Mouse (Mus musculus): ENCODE measurements at regions not wholly inside any gene's neighbourhood (a gene's known extent, or its start where the extent isn't known, plus 50 kb on each side); places are given as distances from the start of the nearest gene placed in this dataset.
A peak's percentile ranks its signal among the peaks of the same experiment; 100 is the strongest.

DNA sequence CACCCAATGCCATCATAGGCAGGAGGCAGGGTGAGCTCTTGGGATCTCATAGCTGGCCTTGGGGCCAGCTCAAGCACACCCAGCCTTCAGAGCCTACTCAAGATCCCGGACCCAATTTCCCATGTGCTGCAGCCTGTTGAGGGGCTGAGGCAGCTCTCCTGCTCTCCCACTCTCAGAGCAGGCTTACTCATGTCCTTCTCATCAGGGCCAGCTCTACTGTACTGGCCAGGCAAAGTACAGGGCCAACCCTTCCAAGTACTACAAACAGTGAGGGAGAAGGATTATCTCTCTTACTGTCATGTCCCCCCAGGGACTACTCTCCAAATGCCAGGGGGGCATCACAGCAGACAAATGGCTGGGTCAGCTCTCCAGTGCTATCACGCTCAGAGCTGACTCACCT lies 1169.8 kb downstream of the Pcdh18 start:
- ATAC-seq (ENCODE audit: insufficient read depth): no peak
- no peak overlapping the region for H3K9ac ChIP-seq (replicated peaks)
- 70% methylated on average over 2 of the region's 2 CpGs for WGBS (ENCODE audit: insufficient replicate concordance)
- H3K4me2 ChIP-seq (ENCODE audit: low read depth): no peak overlapping the region
- no peaks in the 10 kb centered on the region for H3K9me3 ChIP-seq (ENCODE audit: control insufficient read depth, low read length)
- no peaks in the 10 kb centered on the region for H3K36me3 ChIP-seq (replicated peaks; ENCODE audit: control insufficient read depth, insufficient read depth, low read depth)
- H3K27me3 ChIP-seq (ENCODE audit: control insufficient read depth, insufficient read depth, low read length): no peaks in the 10 kb centered on the region
- no peak overlapping the region for H3K27ac ChIP-seq
- no peak overlapping the region for H3K4me3 ChIP-seq (ENCODE audit: insufficient read depth in 1 of 2, low read depth in 2 of 2, low read length in 2 of 2)
- TF ChIP-seq EP300 (IDR thresholded peaks at IDR 0.05; ENCODE audit: low read depth): no peak
- TF ChIP-seq CTCF (IDR thresholded peaks at IDR 0.05; ENCODE audit: low read depth): no peak
- H3K4me1 ChIP-seq (replicated peaks; ENCODE audit: control insufficient read depth in 2 of 2, insufficient read depth in 2 of 2, low read length in 1 of 2): peaks cover 0 to 3% of the 10 kb centered on the region in 2 experiments; a peak in 1 of 4 replicates
- no peak for DNase-seq (ENCODE audit: low read depth in 3 of 3, low spot score in 3 of 3)

DNA sequence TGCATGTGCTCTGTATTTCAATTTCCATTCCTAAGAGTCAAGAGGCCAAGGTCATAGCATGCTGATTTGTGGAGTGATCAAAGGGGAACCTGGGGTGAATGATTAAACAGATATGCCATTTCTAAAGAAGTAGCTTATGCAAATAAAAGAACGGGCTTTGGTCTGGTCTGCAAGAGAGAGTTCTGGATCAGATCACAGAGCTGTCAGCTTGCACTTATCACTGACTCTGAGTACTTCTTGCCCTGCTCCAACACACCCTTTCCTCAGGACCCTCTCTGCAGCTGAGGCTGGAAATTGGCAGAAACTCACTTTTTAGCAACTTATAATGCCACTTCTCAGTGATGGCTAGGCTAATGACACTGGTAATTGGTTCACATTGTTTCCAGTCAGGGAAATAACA lies 1171.0 kb downstream of the Pcdh18 start:
- Histone ChIP-seq H3K9me3 (ENCODE audit: control insufficient read depth, low read length) (no peaks in the 10 kb centered on the region), H3K4me3 (ENCODE audit: insufficient read depth in 1 of 2, low read depth in 2 of 2, low read length in 2 of 2) (no peak overlapping the region), H3K27me3 (ENCODE audit: control insufficient read depth, insufficient read depth, low read length) (no peaks in the 10 kb centered on the region), H3K4me2 (ENCODE audit: low read depth) (no peak overlapping the region), H3K36me3 (replicated peaks; ENCODE audit: control insufficient read depth, insufficient read depth, low read depth) (no peaks in the 10 kb centered on the region), H3K27ac (no peak overlapping the region), H3K4me1 (replicated peaks; ENCODE audit: control insufficient read depth in 2 of 2, insufficient read depth in 2 of 2, low read length in 1 of 2) (peaks cover 0 to 3% of the 10 kb centered on the region in 2 experiments; a peak in 1 of 4 replicates), H3K9ac (replicated peaks) (no peak overlapping the region)
- 50% methylated on average over 1 of the region's 1 CpGs for WGBS (ENCODE audit: insufficient replicate concordance)
- peak in 2 of 3 experiments; percentile 7 to 12 for DNase-seq (ENCODE audit: low read depth in 3 of 3, low spot score in 3 of 3)
- peak; percentile 47; the same call in 1 of the 2 replicates for ATAC-seq (ENCODE audit: insufficient read depth)
- no peak for TF ChIP-seq CTCF (IDR thresholded peaks at IDR 0.05; ENCODE audit: low read depth)
- TF ChIP-seq EP300 (IDR thresholded peaks at IDR 0.05; ENCODE audit: low read depth): no peak

- Histone ChIP-seq H3K4me1 (replicated peaks; ENCODE audit: control insufficient read depth in 2 of 2, insufficient read depth in 2 of 2, low read length in 1 of 2) (peaks cover 0 to 3% of the 10 kb centered on the region in 2 experiments; a peak in 1 of 4 replicates), H3K27ac (no peak overlapping the region), H3K27me3 (ENCODE audit: control insufficient read depth, insufficient read depth, low read length) (no peaks in the 10 kb centered on the region), H3K4me3 (ENCODE audit: insufficient read depth in 1 of 2, low read depth in 2 of 2, low read length in 2 of 2) (no peak overlapping the region), H3K36me3 (replicated peaks; ENCODE audit: control insufficient read depth, insufficient read depth, low read depth) (no peaks in the 10 kb centered on the region), H3K9ac (replicated peaks) (no peak overlapping the region), H3K4me2 (ENCODE audit: low read depth) (no peak overlapping the region), H3K9me3 (ENCODE audit: control insufficient read depth, low read length) (no peaks in the 10 kb centered on the region)
- TF ChIP-seq CTCF (IDR thresholded peaks at IDR 0.05; ENCODE audit: low read depth) (no peak), EP300 (IDR thresholded peaks at IDR 0.05; ENCODE audit: low read depth) (no peak)
- ATAC-seq (ENCODE audit: insufficient read depth): no peak
- no peak for DNase-seq (ENCODE audit: low read depth in 3 of 3, low spot score in 3 of 3)
Observed at GRCm38 (mm10) chr3:48584340-48584739, 1172.8 kb downstream of the Pcdh18 start.

DNA sequence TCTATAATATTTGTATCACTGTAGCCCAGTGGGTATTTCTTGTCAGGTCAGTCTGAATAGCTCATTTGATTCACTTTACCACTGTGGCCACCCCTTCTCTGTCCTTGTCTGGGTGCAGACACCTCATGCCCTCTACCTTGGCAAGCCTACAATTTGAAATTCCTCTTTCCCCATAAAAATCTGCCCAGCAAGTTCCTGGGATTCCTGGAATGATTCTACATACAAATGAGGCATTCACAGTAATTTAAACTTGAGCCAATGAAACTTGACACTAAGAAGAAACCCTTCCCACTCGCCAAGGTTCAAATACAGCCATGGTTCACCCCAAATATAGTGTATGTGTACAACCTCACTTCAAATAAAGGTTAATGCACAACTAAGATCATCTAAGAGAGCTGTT lies 1174.6 kb downstream of the Pcdh18 start:
- H3K9me3 ChIP-seq (ENCODE audit: control insufficient read depth, low read length): no peaks in the 10 kb centered on the region
- no peak overlapping the region for H3K9ac ChIP-seq (replicated peaks)
- WGBS (ENCODE audit: insufficient replicate concordance): 58% methylated on average over 1 of the region's 1 CpGs
- H3K27me3 ChIP-seq (ENCODE audit: control insufficient read depth, insufficient read depth, low read length): no peaks in the 10 kb centered on the region
- no peak overlapping the region for H3K4me3 ChIP-seq (ENCODE audit: insufficient read depth in 1 of 2, low read depth in 2 of 2, low read length in 2 of 2)
- H3K36me3 ChIP-seq (replicated peaks; ENCODE audit: control insufficient read depth, insufficient read depth, low read depth): no peaks in the 10 kb centered on the region
- ATAC-seq (ENCODE audit: insufficient read depth) (no peak), DNase-seq (ENCODE audit: low read depth in 3 of 3, low spot score in 3 of 3) (no peak)
- TF ChIP-seq EP300 (IDR thresholded peaks at IDR 0.05; ENCODE audit: low read depth) (no peak), CTCF (IDR thresholded peaks at IDR 0.05; ENCODE audit: low read depth) (no peak)
- H3K4me2 ChIP-seq (ENCODE audit: low read depth): no peak overlapping the region
- H3K4me1 ChIP-seq (replicated peaks; ENCODE audit: control insufficient read depth in 2 of 2, insufficient read depth in 2 of 2, low read length in 1 of 2): peaks cover 0 to 3% of the 10 kb centered on the region in 2 experiments; a peak in 1 of 4 replicates
- H3K27ac ChIP-seq: no peak overlapping the region

DNA sequence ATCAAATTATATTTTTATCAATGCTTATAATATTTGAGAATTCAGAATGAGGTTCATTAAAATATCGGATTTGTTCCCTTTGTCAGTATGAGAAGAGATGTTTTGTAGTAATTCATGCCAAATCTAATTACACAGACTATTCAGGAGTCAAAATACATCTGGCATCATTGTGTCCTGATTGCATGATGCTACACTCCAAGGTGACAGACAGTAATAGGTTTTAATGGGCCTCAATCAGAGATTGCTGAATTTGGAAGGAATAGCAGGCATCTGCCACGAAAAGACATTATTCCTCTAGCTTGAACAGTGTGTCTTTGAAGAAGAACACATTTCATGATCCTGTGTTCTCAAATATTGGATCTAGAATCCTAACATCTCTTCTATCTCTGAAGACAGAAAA lies 1177.2 kb downstream of the Pcdh18 start:
- ATAC-seq (ENCODE audit: insufficient read depth): no peak
- no peaks in the 10 kb centered on the region for H3K4me1 ChIP-seq (replicated peaks; ENCODE audit: control insufficient read depth in 2 of 2, insufficient read depth in 2 of 2, low read length in 1 of 2)
- 41% methylated on average over 2 of the region's 2 CpGs for WGBS (ENCODE audit: insufficient replicate concordance)

More for the DNA sequence above, 1177.2 kb downstream of the Pcdh18 start:
- Histone ChIP-seq H3K9ac (replicated peaks) (no peak overlapping the region), H3K4me2 (ENCODE audit: low read depth) (no peak overlapping the region), H3K36me3 (replicated peaks; ENCODE audit: control insufficient read depth, insufficient read depth, low read depth) (no peaks in the 10 kb centered on the region), H3K4me3 (ENCODE audit: insufficient read depth in 1 of 2, low read depth in 2 of 2, low read length in 2 of 2) (no peak overlapping the region), H3K9me3 (ENCODE audit: control insufficient read depth, low read length) (no peaks in the 10 kb centered on the region), H3K27me3 (ENCODE audit: control insufficient read depth, insufficient read depth, low read length) (no peaks in the 10 kb centered on the region), H3K27ac (no peak overlapping the region)
- TF ChIP-seq CTCF (IDR thresholded peaks at IDR 0.05; ENCODE audit: low read depth): no peak
- DNase-seq (ENCODE audit: low read depth in 3 of 3, low spot score in 3 of 3): no peak

All from liver, embryonic 14.5 days (tissue).